Mouse (Mus musculus) embryonic facial prominence, embryonic 14.5 days (tissue): ENCODE measurements around the gene Gm21860. TPM values are rescaled to one million over a fixed set of nuclear protein-coding genes. Genes with fewer than 3 reads are reported as not detected.
"Not testable (repeated sequence)": the region's sequence is repeated elsewhere in the genome, so short reads cannot be mapped to it uniquely, and the experiment has no call there.

Experiments used
- ATAC-seq: fragments of 200-750 bp; cut with Nextera tagmentation; 2 replicates; pipeline ENCODE4 v1.8.0; 2017; ENCODE audit warnings: low read depth, moderate number of reproducible peaks, moderate TSS enrichment
- DNase-seq: peaks from one replicate; pipeline ENCODE4 v3.0.0-alpha.2; 2015; ENCODE audit warnings: low spot score
- H3K27ac ChIP-seq: fragments of 300-500 bp; sonication (generic); replicated peaks from 2 replicates; pipeline ENCODE4 v1.5.1; 2014; ENCODE audit warnings: low read depth, mild to moderate bottlenecking, low read length, moderate library complexity
- H3K27me3 ChIP-seq: fragments of 300-500 bp; sonication (generic); replicated peaks from 2 replicates; pipeline ENCODE4 v1.6.1; 2014; ENCODE audit warnings: low read length; ENCODE audit not compliant: control insufficient read depth, insufficient read depth
- H3K36me3 ChIP-seq: fragments of 300-500 bp; sonication (generic); 2 replicates; pipeline ENCODE4 v1.6.1; 2014; ENCODE audit warnings: low read length, mixed read lengths; ENCODE audit not compliant: control insufficient read depth, insufficient read depth
- H3K4me1 ChIP-seq: fragments of 300-500 bp; sonication (generic); 2 replicates; pipeline ENCODE4 v1.6.1; 2014; ENCODE audit warnings: antibody characterized with exemption, low read length; ENCODE audit not compliant: control insufficient read depth, insufficient read depth
- H3K4me2 ChIP-seq: fragments of 300-500 bp; sonication (generic); 2 replicates; pipeline ENCODE4 v1.6.1; 2014; ENCODE audit warnings: low read depth, mild to moderate bottlenecking, low read length, moderate library complexity, mixed read lengths
- H3K4me3 ChIP-seq: fragments of 300-500 bp; sonication (generic); 2 replicates; pipeline ENCODE4 v1.5.1; 2014; ENCODE audit warnings: low read depth, mild to moderate bottlenecking, low read length
- H3K9ac ChIP-seq: fragments of 300-500 bp; sonication (generic); 2 replicates; pipeline ENCODE4 v1.6.1; 2014; ENCODE audit warnings: low read depth, mild to moderate bottlenecking, low read length, moderate library complexity, mixed read lengths
- H3K9me3 ChIP-seq: fragments of 300-500 bp; sonication (generic); 2 replicates; pipeline ENCODE4 v1.6.1; 2016; ENCODE audit warnings: low read length; ENCODE audit not compliant: control insufficient read depth
- WGBS: fragments of 180-500 bp; shearing (Covaris S2); extraction: QIAGEN DNeasy Blood & Tissue Kit; methylation state at CpG from one replicate; pipeline ENCODE4 v1.1.7; 2014; 5-methylcytosine and 5-hydroxymethylcytosine counted together
- polyA plus RNA-seq: library from polyadenylated mRNA; unstranded; fragments of >200 nt; fragmentation: Nextera tagmentation; extraction: Ambion mirVana; gene quantifications from 2 replicates; pipeline ENCODE4 v1.2.1, GENCODE M21; 2014

Gm21860 gene
- not detected in 2 replicates for polyA plus RNA-seq

DNA sequence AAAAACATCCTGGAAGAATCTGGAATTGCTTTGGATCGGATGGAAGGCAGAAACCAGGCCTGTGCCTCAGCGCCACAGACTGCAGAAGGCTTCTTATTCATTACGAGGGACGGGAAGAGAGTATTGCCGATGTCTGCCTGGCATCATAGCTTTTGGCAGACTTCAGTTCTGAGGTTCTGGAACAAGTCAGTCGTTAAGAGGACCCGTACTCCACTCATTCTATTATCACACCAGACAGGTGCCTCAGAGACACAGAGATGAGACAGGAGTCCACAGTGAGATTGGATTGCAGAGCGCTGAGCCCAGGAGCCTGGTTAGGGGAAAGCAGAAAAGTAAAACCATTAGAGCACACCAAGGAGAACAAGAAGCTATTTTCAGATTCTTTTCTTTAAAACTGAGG, at the start of gene Gm21860:
Gene Gm21860, minus strand, starts transcription at position 101 of the 400 bp plus-strand sequence.
- H3K9ac ChIP-seq, H3K9me3 ChIP-seq, DNase-seq, H3K27ac ChIP-seq, H3K36me3 ChIP-seq, H3K4me3 ChIP-seq, H3K4me2 ChIP-seq, H3K27me3 ChIP-seq, H3K4me1 ChIP-seq, ATAC-seq: not testable (repeated sequence)
- no CpG with 5 or more reads among the region's 8 CpGs for WGBS

DNA sequence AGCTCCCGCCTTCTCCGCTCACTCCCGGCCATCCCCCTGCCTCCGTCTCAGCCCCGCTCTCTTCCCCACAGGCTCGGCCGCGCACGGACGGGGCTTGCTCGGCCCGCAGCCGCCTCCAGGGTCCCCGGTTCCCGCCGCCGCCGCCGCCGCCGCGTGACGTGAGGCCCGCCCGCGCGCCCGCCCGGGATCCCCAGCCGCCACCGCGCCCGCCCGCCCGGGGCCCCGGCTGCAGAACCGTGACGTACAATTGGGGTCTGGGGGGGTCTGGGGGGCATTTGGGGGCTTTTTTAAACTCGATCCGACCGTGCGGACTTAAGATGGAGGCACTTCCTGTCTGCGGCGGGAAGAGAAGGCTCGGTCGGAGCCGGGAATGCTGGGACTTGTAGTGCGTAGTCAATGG, 29.8 kb upstream of the Gm21860 start, which contains the start of gene Gm47283:
Gene Gm47283, plus strand, starts transcription at position 301 of the 400 bp plus-strand sequence.
- H3K9ac ChIP-seq, ATAC-seq, H3K9me3 ChIP-seq, H3K27ac ChIP-seq, DNase-seq, H3K4me1 ChIP-seq, H3K4me2 ChIP-seq, H3K27me3 ChIP-seq, H3K36me3 ChIP-seq, H3K4me3 ChIP-seq: not testable (repeated sequence)
- no CpG with 5 or more reads among the region's 48 CpGs for WGBS

DNA sequence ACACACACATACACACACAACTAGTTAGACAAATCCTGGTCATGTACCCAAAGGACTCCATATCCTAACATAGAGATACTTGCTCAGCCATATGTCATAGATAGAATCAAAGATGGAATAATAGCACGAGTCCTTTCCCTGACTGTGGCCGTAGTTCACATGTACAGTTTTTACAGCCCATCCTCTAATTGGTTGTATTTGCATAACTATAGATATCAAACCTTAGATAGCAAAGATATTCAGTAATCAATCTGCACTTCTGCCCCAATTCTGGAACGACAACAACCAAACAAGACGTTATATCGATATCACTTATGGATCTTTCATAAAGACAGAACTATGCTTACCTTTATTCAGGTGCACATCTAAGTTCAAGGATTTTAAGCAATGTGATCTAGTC, 9.4 kb downstream of the Gm21860 start:
- not testable (repeated sequence) for DNase-seq, H3K9ac ChIP-seq, H3K4me3 ChIP-seq, ATAC-seq, H3K27ac ChIP-seq, H3K4me1 ChIP-seq, H3K27me3 ChIP-seq, H3K4me2 ChIP-seq
- peaks cover 37% of the 10 kb centered on the region for H3K9me3 ChIP-seq
- peaks cover 33% of the 10 kb centered on the region for H3K36me3 ChIP-seq
- 96% methylated on average over 5 of the region's 5 CpGs for WGBS

DNA sequence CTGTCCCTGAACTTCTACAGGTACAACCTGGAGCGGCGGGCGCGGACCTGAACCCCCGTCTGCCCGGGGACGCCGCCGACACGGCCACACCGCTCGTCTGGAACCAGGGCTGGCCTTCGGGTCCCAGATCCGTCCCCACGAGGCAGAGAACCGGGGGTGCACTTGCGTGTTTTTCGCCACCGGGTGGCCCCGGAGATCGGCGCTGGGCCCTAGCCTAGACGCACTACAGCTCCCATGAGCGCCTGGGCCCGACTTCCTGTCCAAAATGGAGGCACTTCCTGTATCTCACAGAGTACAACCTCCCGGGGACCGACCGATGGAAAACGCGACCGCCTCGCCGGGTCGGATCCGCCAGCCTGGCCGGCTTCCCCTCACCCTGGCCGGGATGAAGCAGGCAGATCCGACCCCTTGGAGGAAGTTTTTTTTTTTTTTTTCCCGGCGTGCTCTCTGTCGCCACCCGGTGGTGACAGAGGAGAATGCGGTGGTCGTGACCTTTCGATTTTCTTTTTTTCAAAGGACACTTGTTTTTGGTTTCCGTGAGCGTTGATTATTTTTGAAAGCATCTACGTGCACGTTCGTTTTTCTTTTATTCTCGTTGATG, 10.1 kb downstream of the Gm21860 start:
- H3K9ac ChIP-seq, H3K27me3 ChIP-seq, H3K4me2 ChIP-seq, H3K4me1 ChIP-seq, H3K27ac ChIP-seq, H3K4me3 ChIP-seq: not testable (repeated sequence)
- DNase-seq (peak; percentile 87), ATAC-seq (peak; percentile 95)
- Histone ChIP-seq H3K36me3 (peaks cover 41% of the 10 kb centered on the region), H3K9me3 (peaks cover 45% of the 10 kb centered on the region)
- 76% methylated on average over 49 of the region's 51 CpGs for WGBS

DNA sequence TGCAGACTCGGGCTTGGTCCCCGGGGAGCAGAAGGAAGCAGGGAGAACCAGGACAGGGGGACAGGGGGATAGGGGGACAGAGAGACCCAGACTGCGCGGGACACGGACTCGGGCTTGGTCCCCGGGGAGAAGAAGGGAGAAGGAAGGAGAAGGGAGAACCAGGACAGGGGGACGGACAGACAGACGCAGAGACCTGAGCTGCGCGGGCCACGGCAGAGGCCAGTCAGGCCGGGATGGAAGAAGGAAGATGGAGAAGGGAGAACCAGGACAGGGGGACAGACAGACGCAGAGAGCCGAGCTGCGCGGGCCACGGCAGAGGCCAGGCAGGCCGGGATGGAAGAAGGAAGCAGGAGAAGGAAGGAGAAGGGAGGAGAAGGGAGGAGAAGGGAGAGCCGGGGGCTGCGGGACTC, 10.8 kb downstream of the Gm21860 start:
- no peaks in the 10 kb centered on the region for H3K27me3 ChIP-seq
- ATAC-seq (no peak), DNase-seq (no peak)
- 88% methylated on average over 21 of the region's 21 CpGs for WGBS
- H3K4me1 ChIP-seq, result no peaks in the 10 kb centered on the region
- H3K9me3 ChIP-seq, result peaks cover 52% of the 10 kb centered on the region
- H3K27ac ChIP-seq, result no peak overlapping the region
- H3K9ac ChIP-seq, result no peak overlapping the region
- H3K36me3 ChIP-seq, result peaks cover 48% of the 10 kb centered on the region
- H3K4me2 ChIP-seq, result no peak overlapping the region
- H3K4me3 ChIP-seq, result no peak overlapping the region

DNA sequence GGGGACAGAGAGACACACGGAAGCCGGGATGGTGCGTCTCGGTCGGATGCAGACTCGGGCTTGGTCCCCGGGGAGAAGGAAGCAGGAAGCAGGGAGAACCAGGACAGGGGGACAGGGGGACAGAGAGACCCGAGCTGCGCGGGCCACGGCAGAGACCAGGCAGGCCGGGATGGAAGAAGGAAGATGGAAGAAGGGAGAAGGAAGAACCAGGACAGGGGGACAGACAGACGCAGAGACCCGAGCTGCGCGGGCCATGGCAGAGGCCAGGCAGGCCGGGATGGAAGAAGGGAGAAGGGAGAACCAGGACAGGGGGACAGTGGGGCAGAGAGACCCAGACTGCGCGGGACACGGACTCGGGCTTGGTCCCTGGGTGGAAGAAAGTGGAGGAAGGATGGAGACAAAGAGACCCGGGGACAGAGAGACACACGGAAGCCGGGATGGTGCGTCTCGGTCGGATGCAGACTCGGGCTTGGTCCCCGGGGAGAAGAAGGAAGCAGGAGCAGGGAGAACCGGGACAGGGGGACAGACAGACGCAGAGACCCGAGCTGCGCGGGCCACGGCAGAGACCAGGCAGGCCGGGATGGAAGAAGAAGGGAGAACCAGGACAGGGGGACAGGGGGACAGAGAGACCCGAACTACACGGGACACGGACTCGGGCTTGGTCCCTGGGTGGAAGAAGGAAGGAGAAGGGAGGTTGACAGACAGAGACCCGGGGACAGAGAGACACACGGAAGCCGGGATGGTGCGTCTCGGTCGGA, 11.4 kb downstream of the Gm21860 start:
- peaks cover 54% of the 10 kb centered on the region for H3K36me3 ChIP-seq

DNA sequence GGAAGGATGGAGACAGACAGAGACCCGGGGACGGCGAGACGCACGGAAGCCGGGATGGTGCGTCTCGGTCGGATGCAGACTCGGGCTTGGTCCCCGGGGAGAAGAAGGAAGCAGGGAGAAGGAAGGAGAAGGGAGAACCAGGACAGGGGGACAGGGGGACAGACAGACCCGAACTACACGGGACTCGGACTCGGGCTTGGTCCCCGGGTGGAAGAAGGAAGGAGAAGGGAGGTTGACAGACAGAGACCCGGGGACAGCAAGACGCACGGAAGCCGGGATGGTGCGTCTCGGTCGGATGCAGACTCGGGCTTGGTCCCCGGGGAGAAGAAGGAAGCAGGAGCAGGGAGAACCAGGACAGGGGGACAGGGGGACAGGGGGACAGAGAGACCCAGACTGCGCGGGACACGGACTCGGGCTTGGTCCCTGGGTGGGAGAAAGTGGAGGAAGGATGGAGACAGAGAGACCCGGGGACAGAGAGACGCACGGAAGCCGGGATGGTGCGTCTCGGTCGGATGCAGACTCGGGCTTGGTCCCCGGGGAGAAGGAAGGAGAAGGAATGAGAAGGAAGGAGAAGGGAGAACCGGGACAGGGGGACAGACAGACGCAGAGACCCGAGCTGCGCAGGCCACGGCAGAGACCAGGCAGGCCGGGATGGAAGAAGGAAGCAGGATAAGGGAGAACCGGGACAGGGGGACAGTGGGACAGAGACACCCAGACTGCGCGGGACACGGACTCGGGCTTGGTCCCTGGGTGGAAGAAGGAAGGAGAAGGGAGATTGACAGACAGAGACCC, 12.2 kb downstream of the Gm21860 start:
- not testable (repeated sequence) for H3K4me1 ChIP-seq, H3K27ac ChIP-seq, H3K27me3 ChIP-seq, H3K9ac ChIP-seq, H3K4me3 ChIP-seq, H3K4me2 ChIP-seq, ATAC-seq
- peak; percentile 81 for DNase-seq
- Histone ChIP-seq H3K36me3 (peaks cover 61% of the 10 kb centered on the region), H3K9me3 (peaks cover 65% of the 10 kb centered on the region)
- 93% methylated on average over 49 of the region's 49 CpGs for WGBS

More for the DNA sequence above, 11.4 kb downstream of the Gm21860 start:
- H3K4me2 ChIP-seq, H3K9ac ChIP-seq, H3K4me3 ChIP-seq, H3K27me3 ChIP-seq, ATAC-seq, H3K27ac ChIP-seq, H3K4me1 ChIP-seq: not testable (repeated sequence)
- 89% methylated on average over 46 of the region's 46 CpGs for WGBS
- peak; percentile 27 for DNase-seq
- peaks cover 58% of the 10 kb centered on the region for H3K9me3 ChIP-seq

DNA sequence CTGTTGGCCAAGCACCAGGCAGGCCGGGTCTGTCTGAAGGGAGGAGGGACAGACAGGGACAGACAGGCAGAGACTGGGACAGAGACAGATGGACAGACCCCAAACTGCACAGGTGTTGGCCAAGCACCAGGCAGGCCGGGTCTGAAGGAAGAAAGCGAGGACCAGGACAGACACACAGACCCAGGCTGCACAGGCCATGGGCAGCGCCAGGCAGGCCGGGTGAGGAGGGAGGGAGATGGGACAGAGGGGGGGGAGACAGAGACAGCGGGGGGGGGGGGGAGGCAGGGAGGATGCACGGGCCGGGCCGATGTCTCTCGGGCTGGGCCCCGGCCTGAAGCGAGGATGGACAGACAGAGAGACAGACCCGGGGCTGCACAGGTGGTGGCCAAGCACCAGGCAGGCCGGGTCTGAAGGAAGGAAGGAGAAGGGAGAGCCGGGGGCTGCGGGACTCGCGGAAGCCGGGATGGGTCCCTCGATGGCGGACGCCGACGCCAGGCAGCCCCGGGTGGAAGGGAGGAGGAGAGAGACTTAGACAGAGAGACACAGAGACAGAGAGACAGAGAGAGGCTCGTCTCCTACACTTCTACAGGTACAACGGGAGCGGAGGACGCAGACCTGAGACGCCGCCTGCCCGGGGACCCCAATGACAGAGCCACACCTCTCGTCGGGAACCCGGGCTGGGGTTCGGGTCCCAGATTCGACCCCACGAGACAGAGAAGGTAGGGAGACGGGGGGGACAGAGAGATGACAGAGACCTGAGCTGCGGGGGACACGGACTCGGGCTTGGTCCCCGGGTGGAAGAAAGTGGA, 13.0 kb downstream of the Gm21860 start:
- H3K9ac ChIP-seq, H3K4me2 ChIP-seq, H3K4me3 ChIP-seq, H3K27me3 ChIP-seq, H3K4me1 ChIP-seq, H3K27ac ChIP-seq: not testable (repeated sequence)
- peak; percentile 63 for DNase-seq
- WGBS, result 88% methylated on average over 43 of the region's 43 CpGs
- ATAC-seq, result peak; percentile 19
- Histone ChIP-seq H3K9me3 (peaks cover 68% of the 10 kb centered on the region), H3K36me3 (peaks cover 65% of the 10 kb centered on the region)
